In genomic region chr6:72699467-72700126, GRCm38 (mm10) we compare ENCODE assay signal across 13 mouse cellular contexts.
DNase-seq lines count a peak whose midpoint lies in the region; ATAC-seq and TF ChIP-seq lines count a peak whose summit lies in the region.
"Had no signal": no experiment of that assay in that cellular context is flagged by ENCODE, and none has a peak within 500 bp of the region (broad histone marks: within the 10 kb centered on the region; RNA-seq: fewer than 3 reads in every experiment).

No protein-coding gene starts in this region.

- ATAC-seq in embryonic facial prominence, embryonic 11.5 days (replicated peaks; ENCODE audit: insufficient number of reproducible peaks, low FRiP score, low TSS enrichment, low read depth) = peak; percentile 81
- ATAC-seq in hindbrain, embryonic 14.5 days (ENCODE audit: low FRiP score) = peak; percentile 72; the same call in 1 of the 2 replicates
- ATAC-seq in intestine, postnatal 0 days = no peak

- no peaks in the 10 kb centered on the region for H3K27me3 ChIP-seq in embryonic facial prominence, embryonic 11.5 days (ENCODE audit: control insufficient read depth, insufficient read depth, low read length)
- no peaks in the 10 kb centered on the region for H3K27me3 ChIP-seq in hindbrain, embryonic 14.5 days (ENCODE audit: control insufficient read depth, insufficient read depth, low read length)
- no peaks in the 10 kb centered on the region for H3K27me3 ChIP-seq in intestine, postnatal 0 days (replicated peaks; ENCODE audit: control insufficient read depth, insufficient read depth, low read length)
- H3K27me3 ChIP-seq: stomach, embryonic 15.5 days had no signal

- no peaks in the 10 kb centered on the region for H3K36me3 ChIP-seq in embryonic facial prominence, embryonic 11.5 days (replicated peaks; ENCODE audit: control insufficient read depth, insufficient read depth, low read depth, low read length)
- H3K36me3 ChIP-seq in hindbrain, embryonic 14.5 days (replicated peaks; ENCODE audit: control insufficient read depth, insufficient read depth) = no peaks in the 10 kb centered on the region
- no peaks in the 10 kb centered on the region; the same call in 1 of the 2 replicates for H3K36me3 ChIP-seq in intestine, postnatal 0 days (ENCODE audit: control insufficient read depth, insufficient read depth)
- H3K36me3 ChIP-seq: stomach, embryonic 15.5 days had no signal

- WGBS in embryonic facial prominence, embryonic 11.5 days = 33% methylated on average over 5 of the region's 5 CpGs
- WGBS in hindbrain, embryonic 14.5 days = 16% methylated on average over 5 of the region's 5 CpGs
- WGBS in intestine, postnatal 0 days = 66% methylated on average over 5 of the region's 5 CpGs

- TF ChIP-seq CTCF in intestine, postnatal 0 days (IDR thresholded peaks at IDR 0.05; ENCODE audit: low read depth) = no peak

- H3K9me3 ChIP-seq in embryonic facial prominence, embryonic 11.5 days (replicated peaks; ENCODE audit: control insufficient read depth, low read length) = no peaks in the 10 kb centered on the region
- no peaks in the 10 kb centered on the region for H3K9me3 ChIP-seq in hindbrain, embryonic 14.5 days (ENCODE audit: control insufficient read depth, low read length)
- H3K9me3 ChIP-seq in intestine, postnatal 0 days (ENCODE audit: control insufficient read depth) = no peaks in the 10 kb centered on the region
- H3K9me3 ChIP-seq: stomach, embryonic 15.5 days had no signal

- DNase-seq in brain, adult 2 months (ENCODE audit: low read depth, low spot score) = peak; percentile 31
- peak; percentile 67 for DNase-seq in embryonic facial prominence, embryonic 11.5 days (ENCODE audit: low spot score)
- peak; percentile 54 for DNase-seq in hindbrain, embryonic 14.5 days (ENCODE audit: low spot score)
- DNase-seq in neural tube, embryonic 10.5 days (ENCODE audit: extremely low spot score, low spot score) = peak; percentile 70
- DNase-seq in liver = no peak
- no peak for DNase-seq in gastrocnemius, adult 8-10 months (ENCODE audit: low spot score in 2 of 2)
- DNase-seq: cerebellum, adult 11 months; heart, postnatal 14 days; right cerebral cortex, postnatal 14 days had no signal

- H3K4me1 ChIP-seq in embryonic facial prominence, embryonic 11.5 days (ENCODE audit: control insufficient read depth, insufficient read depth, low read length) = peaks cover 6% of the 10 kb centered on the region
- peaks cover 3% of the 10 kb centered on the region; the same call in 1 of the 2 replicates for H3K4me1 ChIP-seq in hindbrain, embryonic 14.5 days (replicated peaks; ENCODE audit: control insufficient read depth, insufficient read depth, low read length)
- 0 out of 2 replicates have a peak, but pooled peaks cover 12% of the 10 kb centered on the region for H3K4me1 ChIP-seq in intestine, postnatal 0 days (replicated peaks; ENCODE audit: control insufficient read depth, insufficient read depth, low read length)

- H3K4me3 ChIP-seq in embryonic facial prominence, embryonic 11.5 days (ENCODE audit: low read depth, low read length) = no peak overlapping the region
- H3K4me3 ChIP-seq in hindbrain, embryonic 14.5 days (replicated peaks; ENCODE audit: low read length) = no peak overlapping the region
- H3K4me3 ChIP-seq in intestine, postnatal 0 days (ENCODE audit: low read depth, low read length) = no peak overlapping the region
- H3K4me3 ChIP-seq: erythroblast, embryonic 14.5 days; stomach, embryonic 15.5 days had no signal

- no peak overlapping the region for H3K27ac ChIP-seq in embryonic facial prominence, embryonic 11.5 days (replicated peaks; ENCODE audit: low read depth, low read length)
- no peak overlapping the region for H3K27ac ChIP-seq in hindbrain, embryonic 14.5 days
- no peak overlapping the region for H3K27ac ChIP-seq in intestine, postnatal 0 days (ENCODE audit: low read depth, low read length)
- H3K27ac ChIP-seq: kidney, postnatal 0 days; stomach, embryonic 15.5 days had no signal

- no peak overlapping the region for H3K9ac ChIP-seq in embryonic facial prominence, embryonic 11.5 days (replicated peaks; ENCODE audit: low read length)
- no peak overlapping the region for H3K9ac ChIP-seq in hindbrain, embryonic 14.5 days
- no peak overlapping the region for H3K9ac ChIP-seq in intestine, postnatal 0 days (ENCODE audit: low read depth, low read length)
- H3K9ac ChIP-seq: stomach, embryonic 15.5 days had no signal

- H3K4me2 ChIP-seq in embryonic facial prominence, embryonic 11.5 days (ENCODE audit: low read depth, low read length) = no peak overlapping the region; the same call in 1 of the 2 replicates
- H3K4me2 ChIP-seq in hindbrain, embryonic 14.5 days (replicated peaks) = no peak overlapping the region
- no peak overlapping the region for H3K4me2 ChIP-seq in intestine, postnatal 0 days (replicated peaks; ENCODE audit: low read depth)
- H3K4me2 ChIP-seq: stomach, embryonic 15.5 days had no signal

Comparison
In these comparisons a context has a peak if more than half of its experiments do, and no peak if none do; other contexts are left out.
1. DNase-seq: peak in brain, adult 2 months (single experiment), embryonic facial prominence, embryonic 11.5 days (single experiment), hindbrain, embryonic 14.5 days (single experiment) and neural tube, embryonic 10.5 days (single experiment); none in liver (single experiment) and gastrocnemius, adult 8-10 months (0 of 2).